Mouse (Mus musculus): ENCODE measurements at regions not wholly inside any gene's neighbourhood (a gene's known extent, or its start where the extent isn't known, plus 50 kb on each side); places are given as distances from the start of the nearest gene placed in this dataset.

DNA sequence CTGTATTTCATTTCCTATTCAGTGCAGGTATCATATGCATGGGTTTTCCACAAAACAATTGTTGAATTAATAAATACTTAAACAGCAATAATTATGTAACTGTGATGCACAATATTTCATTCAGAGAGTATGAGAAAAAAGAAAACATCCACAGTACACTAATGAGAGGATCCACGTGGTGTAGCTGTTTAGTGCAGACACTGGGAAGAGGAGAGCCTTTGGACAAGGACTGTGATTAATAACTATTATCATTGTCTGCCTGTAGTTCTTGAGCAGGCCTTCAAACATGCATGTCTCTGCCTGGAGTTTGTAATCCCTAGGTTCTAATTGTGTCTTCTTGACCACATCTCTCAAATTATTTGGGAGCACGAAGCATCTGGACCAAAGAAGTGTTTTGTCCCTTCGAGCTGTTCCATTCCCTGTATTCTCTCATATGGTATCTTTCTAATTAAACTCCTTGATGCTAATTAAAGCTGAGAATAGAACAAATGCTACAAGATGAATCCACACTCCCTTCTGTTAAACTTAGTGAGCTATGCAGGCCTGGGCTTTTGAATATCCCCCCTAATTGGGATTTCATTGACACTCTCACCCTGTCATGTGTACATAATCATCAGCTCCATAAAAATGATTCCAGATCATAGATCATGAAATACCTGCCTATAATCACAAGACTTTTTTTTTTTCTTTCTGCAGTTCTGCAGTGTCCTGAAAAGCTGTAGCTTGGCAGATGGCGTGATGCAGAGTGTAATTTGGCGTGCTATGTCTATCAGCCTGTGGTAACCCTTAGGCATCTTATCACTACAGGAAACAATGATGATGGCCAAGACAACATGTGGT lies 1208.9 kb upstream of the G6pd2 start:
- Histone ChIP-seq H3K4me2 (ENCODE audit: low read depth) (no peak overlapping the region), H3K9me3 (ENCODE audit: control insufficient read depth, low read length) (no peaks in the 10 kb centered on the region), H3K27ac (ENCODE audit: low read depth, low read length) (no peak overlapping the region), H3K27me3 (ENCODE audit: control insufficient read depth, insufficient read depth, low read length) (no peaks in the 10 kb centered on the region), H3K9ac (ENCODE audit: low read length) (no peak overlapping the region), H3K4me3 (ENCODE audit: low read depth, low read length) (no peak overlapping the region), H3K36me3 (ENCODE audit: control insufficient read depth, insufficient read depth, low read length) (no peaks in the 10 kb centered on the region), H3K4me1 (ENCODE audit: control insufficient read depth, insufficient read depth, low read length) (no peaks in the 10 kb centered on the region)
- DNase-seq (ENCODE audit: low spot score) (no peak), ATAC-seq (ENCODE audit: insufficient read depth, low FRiP score, low TSS enrichment) (no peak)
- 75% methylated on average over 5 of the region's 5 CpGs for WGBS

DNA sequence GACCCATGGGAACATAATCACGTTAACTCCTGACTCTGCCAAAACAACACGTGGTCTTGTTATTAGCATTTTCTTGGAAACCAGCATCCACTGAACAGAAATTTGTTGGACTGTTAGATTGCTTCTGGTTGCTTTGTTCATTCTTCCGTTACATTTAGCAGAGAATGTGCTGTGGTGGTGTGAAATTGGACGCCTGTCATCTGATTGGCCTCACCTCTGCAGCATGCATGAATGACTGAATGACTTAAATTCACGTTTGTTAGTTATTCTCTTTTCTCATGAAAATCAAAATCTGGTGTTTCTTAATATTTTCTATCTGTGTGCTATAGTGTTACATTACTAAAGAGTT lies 1208.3 kb upstream of the G6pd2 start:
- no peak overlapping the region for H3K9ac ChIP-seq (ENCODE audit: low read length)
- no peak overlapping the region for H3K4me3 ChIP-seq (ENCODE audit: low read depth, low read length)
- H3K27me3 ChIP-seq (ENCODE audit: control insufficient read depth, insufficient read depth, low read length), result no peaks in the 10 kb centered on the region
- ATAC-seq (ENCODE audit: insufficient read depth, low FRiP score, low TSS enrichment), result no peak
- no peaks in the 10 kb centered on the region for H3K9me3 ChIP-seq (ENCODE audit: control insufficient read depth, low read length)
- H3K4me2 ChIP-seq (ENCODE audit: low read depth), result no peak overlapping the region
- no peaks in the 10 kb centered on the region for H3K4me1 ChIP-seq (ENCODE audit: control insufficient read depth, insufficient read depth, low read length)
- 72% methylated on average over 5 of the region's 5 CpGs for WGBS
- no peak for DNase-seq (ENCODE audit: low spot score)
- no peaks in the 10 kb centered on the region for H3K36me3 ChIP-seq (ENCODE audit: control insufficient read depth, insufficient read depth, low read length)
- H3K27ac ChIP-seq (ENCODE audit: low read depth, low read length), result no peak overlapping the region

DNA sequence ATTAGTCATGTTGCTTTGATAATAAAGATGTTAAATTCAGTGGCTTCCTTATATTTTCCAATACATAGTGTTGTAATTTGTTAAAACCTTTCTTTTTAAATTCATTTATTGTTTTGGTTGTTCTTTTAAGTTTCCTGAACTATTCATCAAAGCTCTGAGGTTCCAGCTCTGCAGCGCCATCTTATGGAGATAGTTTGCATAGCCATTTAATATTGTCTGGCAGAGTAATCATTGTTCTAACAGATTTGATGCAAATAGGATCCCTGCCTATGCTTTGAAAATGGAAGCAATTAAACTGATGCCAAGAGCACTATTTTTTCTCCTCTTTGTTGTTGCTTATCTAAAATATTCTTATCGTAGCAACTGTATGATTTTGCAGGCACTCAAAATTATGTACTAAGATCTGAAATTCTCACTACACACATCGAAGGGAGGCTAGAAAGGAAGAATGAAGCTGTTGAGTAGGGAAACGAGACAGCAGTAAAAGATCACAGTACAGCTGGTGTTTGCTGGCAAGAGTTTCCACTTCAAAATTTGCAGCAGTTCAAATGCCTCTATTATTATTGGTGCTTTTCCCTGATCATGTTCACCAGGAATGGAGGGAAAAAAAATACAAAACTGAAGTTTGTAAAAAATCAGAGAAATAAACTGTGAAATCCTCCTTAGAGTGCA lies 1199.5 kb upstream of the G6pd2 start:
- no peaks in the 10 kb centered on the region for H3K36me3 ChIP-seq (ENCODE audit: control insufficient read depth, insufficient read depth, low read length)
- ATAC-seq (ENCODE audit: insufficient read depth, low FRiP score, low TSS enrichment), result no peak
- no peak overlapping the region for H3K27ac ChIP-seq (ENCODE audit: low read depth, low read length)
- H3K4me1 ChIP-seq (ENCODE audit: control insufficient read depth, insufficient read depth, low read length), result no peaks in the 10 kb centered on the region
- no peak overlapping the region for H3K4me2 ChIP-seq (ENCODE audit: low read depth)
- no peak overlapping the region for H3K9ac ChIP-seq (ENCODE audit: low read length)
- no peaks in the 10 kb centered on the region for H3K9me3 ChIP-seq (ENCODE audit: control insufficient read depth, low read length)
- 38% methylated on average over 4 of the region's 4 CpGs for WGBS
- peak; percentile 12 for DNase-seq (ENCODE audit: low spot score)
- no peaks in the 10 kb centered on the region for H3K27me3 ChIP-seq (ENCODE audit: control insufficient read depth, insufficient read depth, low read length)
- no peak overlapping the region for H3K4me3 ChIP-seq (ENCODE audit: low read depth, low read length)

Data from neural tube, embryonic 11.5 days (tissue).